Mouse (Mus musculus): ENCODE measurements around the gene Cdhr4. TPM values are rescaled to one million over a fixed set of nuclear protein-coding genes. Genes with fewer than 3 reads are reported as not detected.
A peak's percentile ranks its signal among the peaks of the same experiment; 100 is the strongest.

The Cdhr4 gene
- polyA plus RNA-seq, 1 experiment from 2014 or later = 2.6 TPM

DNA sequence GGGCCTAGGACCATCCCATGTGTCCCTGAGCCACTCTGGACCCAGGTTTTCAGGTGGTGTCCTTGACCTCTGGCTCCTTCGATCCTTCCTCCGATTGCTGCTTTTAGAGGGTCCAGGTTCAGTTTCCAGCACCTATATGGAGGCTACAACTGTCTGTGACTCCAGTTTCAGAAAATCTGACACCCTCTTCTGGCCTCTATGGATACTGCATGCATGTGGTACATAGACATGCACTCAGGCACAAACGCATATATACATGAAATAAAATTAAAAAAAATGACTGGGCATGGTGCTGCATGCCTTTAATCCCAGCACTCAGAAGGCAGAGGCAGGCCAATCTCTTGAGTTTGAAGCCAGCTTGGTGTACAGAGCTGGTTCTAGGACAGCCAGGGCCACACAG is 35.6 kb downstream of the Cdhr4 start:
- Histone ChIP-seq H3K4me2 (replicated peaks) (no peak overlapping the region), H3K9me3 (no peaks in the 10 kb centered on the region), H3K36me3 (peaks cover 61% of the 10 kb centered on the region), H3K27me3 (no peaks in the 10 kb centered on the region), H3K27ac (replicated peaks) (no peak overlapping the region), H3K9ac (replicated peaks) (no peak overlapping the region), H3K4me3 (no peak overlapping the region), H3K4me1 (no peaks in the 10 kb centered on the region)
- no peak for ATAC-seq (ENCODE audit: low FRiP score, low read depth)
- WGBS = 98% methylated on average over 3 of the region's 3 CpGs

- Histone ChIP-seq H3K9ac (replicated peaks) (no peak overlapping the region), H3K27ac (replicated peaks) (no peak overlapping the region), H3K4me1 (no peaks in the 10 kb centered on the region), H3K27me3 (no peaks in the 10 kb centered on the region), H3K36me3 (peaks cover 66% of the 10 kb centered on the region), H3K4me2 (replicated peaks) (no peak overlapping the region), H3K9me3 (no peaks in the 10 kb centered on the region), H3K4me3 (no peak overlapping the region)
- no peak for ATAC-seq (ENCODE audit: low FRiP score, low read depth)
- 91% methylated on average over 5 of the region's 5 CpGs for WGBS
Observed at GRCm38 (mm10) chr9:108032126-108032525, 39.8 kb downstream of the Cdhr4 start.

DNA sequence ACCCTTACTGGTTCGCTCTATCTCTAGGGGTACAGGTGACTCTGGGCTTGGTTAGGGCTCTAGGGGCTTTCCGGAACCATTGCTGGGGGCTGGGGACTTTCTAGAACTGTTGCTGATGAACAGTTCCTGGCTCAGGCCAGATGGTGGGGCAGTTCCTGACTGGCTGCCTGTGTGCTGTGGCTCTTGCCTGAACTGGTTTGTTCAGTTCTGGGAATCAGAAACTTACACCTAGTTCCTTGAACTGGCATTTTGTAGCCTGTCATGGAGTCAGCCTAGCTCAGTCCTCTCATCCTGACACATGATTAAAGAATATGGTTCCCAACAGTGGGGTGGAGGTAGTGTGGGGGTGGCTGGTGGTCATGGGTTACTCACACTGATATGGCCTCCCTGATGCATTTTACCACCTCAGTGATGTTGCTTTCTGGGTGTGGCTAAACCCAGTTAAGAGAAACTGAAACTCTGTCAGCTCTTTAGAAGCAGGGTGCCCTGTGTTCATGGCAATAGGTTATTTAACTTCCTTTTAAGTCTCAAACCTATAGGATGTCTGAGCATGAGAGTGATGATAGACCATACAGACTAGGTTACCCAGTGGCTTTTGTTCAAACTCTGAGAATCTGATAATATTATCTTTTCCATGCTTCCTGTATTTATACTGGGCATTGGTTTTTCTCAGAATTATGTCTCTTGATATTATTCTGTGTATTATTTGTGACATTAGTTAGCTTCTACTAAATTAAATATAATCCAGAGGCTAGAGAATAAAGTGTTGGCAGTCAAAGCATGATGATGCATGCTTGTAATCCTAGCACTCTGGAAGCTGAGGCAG is 43.2 kb downstream of the Cdhr4 start:
- H3K27me3 ChIP-seq = no peaks in the 10 kb centered on the region
- H3K4me3 ChIP-seq = no peak overlapping the region
- H3K27ac ChIP-seq (replicated peaks) = no peak overlapping the region
- WGBS = 98% methylated on average over 2 of the region's 2 CpGs
- no peak overlapping the region for H3K9ac ChIP-seq (replicated peaks)
- H3K4me2 ChIP-seq (replicated peaks) = no peak overlapping the region
- no peaks in the 10 kb centered on the region for H3K9me3 ChIP-seq
- no peak for ATAC-seq (ENCODE audit: low FRiP score, low read depth)
- H3K4me1 ChIP-seq = no peaks in the 10 kb centered on the region
- H3K36me3 ChIP-seq = peaks cover 68% of the 10 kb centered on the region

DNA sequence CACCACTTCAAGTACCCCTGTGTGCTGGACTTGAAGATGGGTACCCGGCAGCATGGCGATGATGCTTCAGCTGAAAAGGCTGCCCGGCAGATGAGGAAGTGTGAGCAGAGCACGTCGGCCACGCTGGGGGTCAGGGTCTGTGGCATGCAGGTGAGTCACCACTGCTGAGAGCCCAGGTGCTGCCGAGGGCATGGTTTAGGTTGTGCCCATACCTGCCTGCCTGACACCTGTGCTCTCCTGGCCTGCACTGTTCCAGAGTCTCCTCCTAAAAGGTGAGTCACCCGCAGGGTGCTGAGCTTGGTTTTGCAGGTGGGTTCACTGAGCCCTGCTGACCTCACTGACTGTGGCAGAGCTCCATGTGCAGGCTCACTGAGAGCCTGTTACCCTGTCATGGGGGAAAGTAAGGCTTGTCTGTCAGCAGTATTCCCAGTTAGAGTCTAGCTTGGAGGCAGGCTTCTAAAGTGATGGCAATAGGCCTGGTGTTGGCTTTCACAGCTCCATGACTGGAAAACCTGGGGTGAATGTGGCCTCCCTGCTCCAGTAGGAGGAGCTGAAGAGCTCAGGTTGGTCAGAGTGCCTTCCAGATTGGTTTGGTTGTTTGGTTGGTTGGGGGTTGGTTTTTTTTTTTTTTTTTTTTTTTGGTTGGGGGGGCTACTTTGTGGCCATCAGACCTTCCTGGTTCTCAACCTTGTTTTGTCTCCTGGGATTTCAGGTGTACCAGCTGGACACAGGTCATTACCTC is 52.6 kb downstream of the Cdhr4 start:
- Histone ChIP-seq H3K9ac (replicated peaks) (no peak overlapping the region), H3K4me3 (no peak overlapping the region), H3K27me3 (no peaks in the 10 kb centered on the region), H3K27ac (replicated peaks) (no peak overlapping the region), H3K4me2 (replicated peaks) (no peak overlapping the region), H3K36me3 (peaks cover 61% of the 10 kb centered on the region), H3K4me1 (peaks cover 17% of the 10 kb centered on the region), H3K9me3 (no peaks in the 10 kb centered on the region)
- no peak for ATAC-seq (ENCODE audit: low FRiP score, low read depth)
- 98% methylated on average over 8 of the region's 8 CpGs for WGBS

- Histone ChIP-seq H3K4me1 (peaks cover 19% of the 10 kb centered on the region), H3K4me3 (no peak overlapping the region), H3K36me3 (peaks cover 59% of the 10 kb centered on the region), H3K27me3 (no peaks in the 10 kb centered on the region), H3K4me2 (replicated peaks) (no peak overlapping the region), H3K9me3 (no peaks in the 10 kb centered on the region), H3K9ac (replicated peaks) (no peak overlapping the region), H3K27ac (replicated peaks) (no peak overlapping the region)
- 91% methylated on average over 4 of the region's 4 CpGs for WGBS
- ATAC-seq (ENCODE audit: low FRiP score, low read depth) = no peak
Observed at GRCm38 (mm10) chr9:108046582-108046981, 54.3 kb downstream of the Cdhr4 start.

DNA sequence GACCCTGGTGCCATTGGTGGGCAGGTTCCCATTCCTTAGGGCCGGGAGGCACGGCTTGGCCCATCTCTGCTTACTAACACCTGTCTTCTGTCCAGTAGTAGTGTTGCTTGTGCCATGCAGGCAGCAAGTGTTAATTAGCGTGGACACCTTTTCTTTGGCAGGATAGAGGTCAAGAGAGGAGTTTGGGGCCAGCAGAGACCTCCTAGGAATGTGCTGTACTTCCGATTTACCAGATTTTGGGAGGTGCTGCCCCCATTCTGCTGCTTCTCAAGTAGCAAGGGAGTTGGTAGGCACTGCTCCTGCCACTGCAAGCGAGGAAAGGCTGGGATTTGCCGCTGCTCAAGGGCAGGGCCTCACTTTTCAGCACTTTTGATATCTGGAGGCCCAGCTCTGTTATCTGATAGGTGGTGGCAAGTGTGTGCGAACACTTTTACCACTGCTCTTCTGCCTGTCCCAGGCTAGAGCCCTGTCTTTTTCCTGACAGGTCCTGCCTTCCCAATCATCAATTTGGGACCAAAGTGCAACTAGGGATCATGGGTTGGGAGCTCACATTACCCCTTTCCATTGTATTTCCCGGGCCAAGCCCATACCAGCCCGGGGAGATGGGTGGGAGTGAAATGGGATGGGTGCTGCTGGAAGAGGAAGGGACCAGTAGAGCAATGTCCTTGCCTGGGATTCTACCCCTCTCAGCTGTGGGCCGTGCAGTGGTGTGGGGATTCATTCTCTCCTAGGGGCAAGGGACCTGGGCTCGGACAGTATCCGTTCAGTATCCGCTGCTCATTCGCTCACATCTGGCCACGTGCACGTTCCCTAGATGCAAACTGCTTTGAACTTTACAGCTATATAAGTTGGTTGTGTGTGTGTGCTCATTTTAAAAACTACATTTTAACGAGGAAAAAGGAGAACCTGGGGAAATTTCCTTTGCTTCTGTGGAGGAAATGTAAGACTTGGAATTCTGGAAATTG is 55.6 kb downstream of the Cdhr4 start:
- Histone ChIP-seq H3K27ac (replicated peaks) (peak overlapping the region; percentile 75), H3K4me2 (replicated peaks) (peak overlapping the region; percentile 98), H3K9me3 (no peaks in the 10 kb centered on the region), H3K4me1 (peaks cover 19% of the 10 kb centered on the region), H3K36me3 (peaks cover 56% of the 10 kb centered on the region), H3K9ac (replicated peaks) (peak overlapping the region; percentile 72), H3K4me3 (peak overlapping the region; percentile 72), H3K27me3 (no peaks in the 10 kb centered on the region)
- 47% methylated on average over 17 of the region's 17 CpGs for WGBS
- no peak for ATAC-seq (ENCODE audit: low FRiP score, low read depth)

DNA sequence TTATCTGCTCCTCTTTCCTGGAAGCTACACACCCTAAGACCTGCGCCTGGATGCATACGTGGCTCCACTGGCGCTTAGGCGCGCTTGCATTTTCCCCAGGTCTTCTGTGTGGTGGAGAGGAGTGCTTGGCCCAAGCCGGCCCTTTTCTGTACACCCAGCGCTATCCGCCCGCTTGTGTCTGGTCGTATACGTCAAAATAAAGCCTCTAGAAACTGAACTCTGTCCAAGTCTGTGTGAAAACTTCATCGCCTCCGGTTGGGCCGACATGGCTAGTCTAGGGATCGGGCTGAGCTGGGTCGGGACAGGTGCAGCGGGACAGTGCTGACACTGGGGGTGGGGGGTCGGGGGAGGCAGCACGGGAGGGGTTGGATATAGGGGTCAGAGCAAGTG is 56.3 kb downstream of the Cdhr4 start:
- H3K27ac ChIP-seq (replicated peaks) = peak overlapping the region; percentile 75
- peak overlapping the region; percentile 72 for H3K9ac ChIP-seq (replicated peaks)
- peaks cover 24% of the 10 kb centered on the region for H3K4me1 ChIP-seq
- peaks cover 54% of the 10 kb centered on the region for H3K36me3 ChIP-seq
- peak overlapping the region; percentile 72 for H3K4me3 ChIP-seq
- no peaks in the 10 kb centered on the region for H3K27me3 ChIP-seq
- WGBS = under 1% methylated on average over 17 of the region's 19 CpGs
- ATAC-seq (ENCODE audit: low FRiP score, low read depth) = peak; percentile 59
- no peaks in the 10 kb centered on the region for H3K9me3 ChIP-seq
- H3K4me2 ChIP-seq (replicated peaks) = peak overlapping the region; percentile 98

DNA sequence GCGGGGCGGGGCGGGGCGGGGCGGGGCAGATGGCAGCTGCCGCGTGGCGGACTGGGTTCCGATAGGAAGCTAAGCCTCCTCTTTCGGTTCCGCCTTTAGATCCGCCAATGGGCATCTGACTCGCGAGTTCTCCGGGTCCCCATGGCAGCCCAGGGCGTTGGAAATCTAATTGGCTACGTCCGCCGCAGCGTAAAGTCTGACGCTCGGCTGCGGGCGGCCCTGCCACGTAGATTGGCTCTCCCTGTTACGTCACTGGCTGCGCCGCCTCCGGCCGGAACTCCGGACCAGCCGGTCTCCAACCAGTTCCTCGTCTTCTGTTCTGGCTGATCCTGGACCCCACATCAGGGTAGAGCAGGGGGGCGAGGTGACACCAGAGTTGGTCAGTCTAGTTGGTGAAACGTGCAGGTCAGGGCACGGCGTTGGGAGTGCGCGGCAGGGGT is 56.7 kb downstream of the Cdhr4 start, which contains the start of gene Gmppb:
Gene Gmppb, plus strand, starts transcription at position 227 of the 440 bp plus-strand sequence.
- Histone ChIP-seq H3K27ac (replicated peaks) (peak within 1 kb of the TSS; percentile 75), H3K9me3 (no peaks in the 10 kb centered on the region), H3K9ac (replicated peaks) (peak within 1 kb of the TSS; percentile 72), H3K27me3 (no peaks in the 10 kb centered on the region), H3K36me3 (peaks cover 58% of the 10 kb centered on the region), H3K4me1 (peaks cover 24% of the 10 kb centered on the region), H3K4me3 (peak within 1 kb of the TSS; percentile 72), H3K4me2 (replicated peaks) (peak within 1 kb of the TSS; percentile 98)
- 0% methylated on average over 38 of the region's 39 CpGs for WGBS
- peak; percentile 94 for ATAC-seq (ENCODE audit: low FRiP score, low read depth)

Other genes with a start within 250 kb of the Cdhr4 start
- gene Rbm5, start 221.5 kb upstream of the Cdhr4 start, polyA plus RNA-seq (2016; fragmentation: Nextera tagmentation; extraction: Ambion mirVana) = 266 and 271 TPM in 2 replicates
- 135 and 153 TPM in 2 replicates for gene Rbm6, start 119.3 kb upstream of the Cdhr4 start, polyA plus RNA-seq (2016; fragmentation: Nextera tagmentation; extraction: Ambion mirVana)
- 16.5 and 19.2 TPM in 2 replicates for gene Mon1a, start 104.3 kb upstream of the Cdhr4 start, polyA plus RNA-seq (2016; fragmentation: Nextera tagmentation; extraction: Ambion mirVana)
- 1.5 and 2.3 TPM in 2 replicates for gene Mst1r, start 85.6 kb upstream of the Cdhr4 start, polyA plus RNA-seq (2016; fragmentation: Nextera tagmentation; extraction: Ambion mirVana)
- not detected in 2 replicates for gene Actl11, start 64.0 kb upstream of the Cdhr4 start, polyA plus RNA-seq (2016; fragmentation: Nextera tagmentation; extraction: Ambion mirVana)
- 12.6 and 12.8 TPM in 2 replicates for gene Camkv, start 56.8 kb upstream of the Cdhr4 start, polyA plus RNA-seq (2016; fragmentation: Nextera tagmentation; extraction: Ambion mirVana)
- 22.7 and 23.3 TPM in 2 replicates for gene Traip, start 42.4 kb upstream of the Cdhr4 start, polyA plus RNA-seq (2016; fragmentation: Nextera tagmentation; extraction: Ambion mirVana)
- gene Uba7, start 17.0 kb upstream of the Cdhr4 start, polyA plus RNA-seq (2016; fragmentation: Nextera tagmentation; extraction: Ambion mirVana) = 5.5 and 8.1 TPM in 2 replicates
- gene Gm20661, start 9.4 kb upstream of the Cdhr4 start, polyA plus RNA-seq (2016; fragmentation: Nextera tagmentation; extraction: Ambion mirVana) = 1.8 and 2.2 TPM in 2 replicates
- gene Inka1, start 6.6 kb upstream of the Cdhr4 start, polyA plus RNA-seq (2016; fragmentation: Nextera tagmentation; extraction: Ambion mirVana) = 16.1 and 24.6 TPM in 2 replicates
- 0.98 TPM in 2 replicates for gene Gm20662, start 3.9 kb downstream of the Cdhr4 start, polyA plus RNA-seq (2016; fragmentation: Nextera tagmentation; extraction: Ambion mirVana)
- gene Ip6k1, start 10.0 kb downstream of the Cdhr4 start, polyA plus RNA-seq (2016; fragmentation: Nextera tagmentation; extraction: Ambion mirVana) = 94.2 and 100 TPM in 2 replicates
- 17.3 and 18.2 TPM in 2 replicates for gene Gmppb, start 56.7 kb downstream of the Cdhr4 start, polyA plus RNA-seq (2016; fragmentation: Nextera tagmentation; extraction: Ambion mirVana)
- 3.2 and 4.6 TPM in 2 replicates for gene Amigo3, start 60.7 kb downstream of the Cdhr4 start, polyA plus RNA-seq (2016; fragmentation: Nextera tagmentation; extraction: Ambion mirVana)
- gene Mst1, start 87.9 kb downstream of the Cdhr4 start, polyA plus RNA-seq (2016; fragmentation: Nextera tagmentation; extraction: Ambion mirVana) = 0.14 TPM in 1 of 2 replicates, not detected in the other
- 41.2 and 43.4 TPM in 2 replicates for gene Rnf123, start 90.8 kb downstream of the Cdhr4 start, polyA plus RNA-seq (2016; fragmentation: Nextera tagmentation; extraction: Ambion mirVana)
- gene Apeh, start 102.1 kb downstream of the Cdhr4 start, polyA plus RNA-seq (2016; fragmentation: Nextera tagmentation; extraction: Ambion mirVana) = 63.2 and 70.2 TPM in 2 replicates
- 4.4 and 5.0 TPM in 2 replicates for gene Bsn, start 197.9 kb downstream of the Cdhr4 start, polyA plus RNA-seq (2016; fragmentation: Nextera tagmentation; extraction: Ambion mirVana)

All from midbrain, embryonic 12.5 days (tissue).